Mouse (Mus musculus) heart, embryonic 13.5 days (tissue): ENCODE measurements around the gene Paxbp1. TPM values are rescaled to one million over a fixed set of nuclear protein-coding genes. Genes with fewer than 3 reads are reported as not detected.

Experiments
- ATAC-seq: fragments of 200-750 bp; cut with Nextera tagmentation; 2 replicates; pipeline ENCODE4 v1.8.0; 2017; ENCODE audit warnings: moderate TSS enrichment; ENCODE audit not compliant: insufficient number of reproducible peaks, low FRiP score, low TSS enrichment; ENCODE audit errors: extremely low read depth
- H3K27ac ChIP-seq: fragments of 300-500 bp; sonication (generic); replicated peaks from 2 replicates; pipeline ENCODE4 v1.5.1; 2015; ENCODE audit warnings: moderate library complexity, mild to moderate bottlenecking, inconsistent platforms
- H3K27me3 ChIP-seq: fragments of 300-500 bp; sonication (generic); replicated peaks from 2 replicates; pipeline ENCODE4 v1.6.1; 2015; ENCODE audit warnings: mild to moderate bottlenecking, inconsistent platforms
- H3K36me3 ChIP-seq: fragments of 300-500 bp; sonication (generic); 2 replicates; pipeline ENCODE4 v1.6.1; 2015; ENCODE audit warnings: mild to moderate bottlenecking, inconsistent platforms
- H3K4me1 ChIP-seq: fragments of 300-500 bp; sonication (generic); 2 replicates; pipeline ENCODE4 v1.6.1; 2015; ENCODE audit warnings: inconsistent platforms
- H3K4me2 ChIP-seq: fragments of 300-500 bp; sonication (generic); 2 replicates; pipeline ENCODE4 v1.6.1; 2015; ENCODE audit warnings: inconsistent platforms, mild to moderate bottlenecking, moderate library complexity
- H3K4me3 ChIP-seq: fragments of 300-500 bp; sonication (generic); 2 replicates; pipeline ENCODE4 v1.5.1; 2015; ENCODE audit warnings: moderate library complexity, mild to moderate bottlenecking, inconsistent platforms
- H3K9ac ChIP-seq: fragments of 300-500 bp; sonication (generic); 2 replicates; pipeline ENCODE4 v1.6.1; 2015; ENCODE audit warnings: inconsistent platforms, mild to moderate bottlenecking, moderate library complexity
- H3K9me3 ChIP-seq: fragments of 300-500 bp; sonication (generic); 2 replicates; pipeline ENCODE4 v1.6.1; 2016; ENCODE audit warnings: inconsistent platforms
- WGBS: fragments of 180-500 bp; shearing (Covaris S2); methylation state at CpG from one replicate; pipeline ENCODE4 v1.1.7; 2015; ENCODE audit warnings: mixed read lengths; 5-methylcytosine and 5-hydroxymethylcytosine counted together
- polyA plus RNA-seq: library from polyadenylated mRNA; unstranded; fragments of >200 nt; fragmentation: Nextera tagmentation; extraction: Ambion mirVana; gene quantifications from 2 replicates; pipeline ENCODE4 v1.2.1, GENCODE M21; 2015

The Paxbp1 gene
- polyA plus RNA-seq, 1 experiment from 2014 or later: 34.5 TPM

DNA sequence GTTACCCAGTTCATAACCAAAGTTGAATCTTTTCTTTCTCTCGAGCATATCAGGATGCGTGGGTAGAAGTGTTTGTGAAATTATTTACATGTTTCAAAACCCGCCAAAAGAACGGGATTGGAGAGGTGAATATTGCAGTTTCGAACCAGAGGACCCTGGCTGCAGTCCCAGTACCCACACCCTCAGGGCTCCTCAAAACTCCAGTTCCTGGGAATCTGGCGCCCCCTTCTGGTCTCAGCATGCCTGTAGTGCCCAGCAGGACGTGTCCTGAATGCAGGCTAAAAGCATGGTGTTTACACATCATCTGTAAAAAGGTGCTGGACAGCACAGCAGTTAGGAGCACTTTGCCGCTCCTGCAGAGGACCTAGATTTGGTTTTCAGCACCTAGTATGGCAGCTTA lies 1.2 kb upstream of the Paxbp1 start:
- H3K27me3 ChIP-seq: peaks cover 21% of the 10 kb centered on the region; the same call in 1 of the 2 replicates
- peaks cover 15% of the 10 kb centered on the region for H3K36me3 ChIP-seq
- peak overlapping the region; percentile 99; the same call in 1 of the 2 replicates for H3K4me3 ChIP-seq
- H3K27ac ChIP-seq: no peak overlapping the region
- peak overlapping the region; percentile 85 for H3K4me2 ChIP-seq
- H3K4me1 ChIP-seq: peaks cover 24% of the 10 kb centered on the region
- H3K9ac ChIP-seq: no peak overlapping the region
- ATAC-seq: no peak
- no peaks in the 10 kb centered on the region for H3K9me3 ChIP-seq
- WGBS: 53% methylated on average over 8 of the region's 8 CpGs

DNA sequence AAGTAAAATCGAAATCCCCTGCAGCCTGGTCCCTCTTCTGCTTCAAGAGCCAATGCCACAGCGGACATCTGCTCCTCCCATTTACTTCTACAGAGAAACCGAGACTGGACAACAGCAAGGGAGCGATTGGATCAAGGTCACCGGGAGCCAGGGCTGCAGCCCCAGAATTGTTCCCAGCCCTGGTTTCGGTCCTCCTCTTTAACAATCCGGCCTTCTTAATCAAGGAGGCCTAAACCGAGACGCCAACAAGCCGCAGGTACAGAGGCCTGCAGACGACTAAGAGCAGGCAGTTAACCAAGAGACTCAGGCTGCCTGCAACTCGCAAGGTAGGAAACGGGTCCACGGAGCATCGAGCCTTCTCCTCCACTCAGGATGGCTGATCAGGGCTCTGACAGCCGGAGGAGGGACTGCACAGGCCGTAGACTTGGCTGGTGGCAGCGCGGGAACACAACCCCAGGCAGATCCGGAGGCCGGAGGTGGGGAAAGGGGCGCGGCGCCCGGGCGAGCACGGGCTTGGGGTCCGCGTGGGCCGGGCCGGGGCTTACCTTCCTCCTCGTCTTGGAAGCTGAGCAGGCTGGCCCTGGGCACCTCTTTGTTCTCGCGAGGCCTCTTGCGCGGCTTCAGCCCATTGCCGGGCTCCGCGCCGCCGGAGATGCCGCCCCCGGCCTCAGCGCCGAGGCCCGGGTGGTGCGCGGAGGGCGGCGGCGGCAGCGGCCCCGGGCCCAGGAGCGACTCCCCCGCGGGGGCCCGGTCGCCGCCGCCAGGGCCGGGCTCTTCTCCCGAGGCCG lies 688 bp downstream of the Paxbp1 start:
- no peaks in the 10 kb centered on the region for H3K9me3 ChIP-seq
- under 1% methylated on average over 63 of the region's 63 CpGs for WGBS
- ATAC-seq: peak; percentile 71
- H3K4me1 ChIP-seq: peaks cover 24% of the 10 kb centered on the region
- peaks cover 9% of the 10 kb centered on the region; the same call in 1 of the 2 replicates for H3K27me3 ChIP-seq
- H3K36me3 ChIP-seq: peaks cover 31% of the 10 kb centered on the region
- peak overlapping the region; percentile 85 for H3K4me2 ChIP-seq
- peak overlapping the region; percentile 94 for H3K9ac ChIP-seq
- H3K4me3 ChIP-seq: peak overlapping the region; percentile 99
- H3K27ac ChIP-seq: peak overlapping the region; percentile 96

DNA sequence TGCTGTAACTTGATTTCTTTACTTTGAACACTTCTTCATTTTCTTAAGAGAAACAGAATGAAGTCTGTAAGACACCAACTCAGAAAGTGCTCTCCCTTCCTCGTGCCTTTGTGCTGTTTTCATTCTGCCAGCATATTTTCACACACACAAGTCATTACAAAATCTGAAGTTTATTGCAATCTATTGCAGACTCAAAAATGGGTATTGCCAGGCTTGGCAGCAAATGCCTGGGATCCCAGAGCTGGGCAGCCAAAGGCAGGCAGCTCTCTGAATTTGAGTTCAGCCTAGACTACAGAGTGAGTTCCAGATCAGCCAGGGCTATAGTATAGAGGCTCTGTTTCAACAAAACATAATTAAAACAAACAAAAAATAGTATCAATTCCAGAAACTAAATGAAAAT lies 1.7 kb downstream of the Paxbp1 start:
- no peak overlapping the region for H3K27ac ChIP-seq

DNA sequence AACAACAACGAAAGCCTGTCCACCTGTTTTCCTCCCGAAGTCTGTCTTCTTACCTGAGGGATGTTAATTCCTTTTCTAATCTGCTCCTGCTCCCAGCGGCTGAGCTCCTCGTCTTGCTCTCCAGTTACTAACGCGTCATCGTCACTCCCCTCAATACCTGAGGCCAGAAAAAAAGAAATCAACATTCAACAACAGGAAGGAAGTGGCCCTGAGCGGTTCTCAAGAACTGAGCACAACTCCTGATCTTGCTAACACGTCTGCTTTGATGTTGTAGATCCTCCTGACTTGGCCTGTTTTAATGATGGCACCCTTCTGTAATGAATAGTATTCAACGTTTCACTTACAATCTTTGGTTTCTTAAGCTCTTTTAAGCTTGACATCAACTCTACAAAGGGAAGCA lies 8.5 kb downstream of the Paxbp1 start:
- Histone ChIP-seq H3K9me3 (no peaks in the 10 kb centered on the region), H3K27ac (no peak overlapping the region), H3K4me3 (no peak overlapping the region), H3K27me3 (no peaks in the 10 kb centered on the region), H3K4me1 (peaks cover under 1% of the 10 kb centered on the region), H3K4me2 (no peak overlapping the region), H3K9ac (no peak overlapping the region), H3K36me3 (peaks cover 93% of the 10 kb centered on the region)
- no peak for ATAC-seq
- 86% methylated on average over 10 of the region's 10 CpGs for WGBS

More for the DNA sequence above, 1.7 kb downstream of the Paxbp1 start:
- peak overlapping the region; percentile 99 for H3K4me3 ChIP-seq
- peaks cover 41% of the 10 kb centered on the region for H3K36me3 ChIP-seq
- peaks cover 24% of the 10 kb centered on the region for H3K4me1 ChIP-seq
- ATAC-seq: no peak
- peak overlapping the region; percentile 94 for H3K9ac ChIP-seq
- peaks cover 6% of the 10 kb centered on the region; the same call in 1 of the 2 replicates for H3K27me3 ChIP-seq
- H3K9me3 ChIP-seq: no peaks in the 10 kb centered on the region
- peak overlapping the region; percentile 85 for H3K4me2 ChIP-seq
- 47% methylated on average over 1 of the region's 1 CpGs for WGBS

DNA sequence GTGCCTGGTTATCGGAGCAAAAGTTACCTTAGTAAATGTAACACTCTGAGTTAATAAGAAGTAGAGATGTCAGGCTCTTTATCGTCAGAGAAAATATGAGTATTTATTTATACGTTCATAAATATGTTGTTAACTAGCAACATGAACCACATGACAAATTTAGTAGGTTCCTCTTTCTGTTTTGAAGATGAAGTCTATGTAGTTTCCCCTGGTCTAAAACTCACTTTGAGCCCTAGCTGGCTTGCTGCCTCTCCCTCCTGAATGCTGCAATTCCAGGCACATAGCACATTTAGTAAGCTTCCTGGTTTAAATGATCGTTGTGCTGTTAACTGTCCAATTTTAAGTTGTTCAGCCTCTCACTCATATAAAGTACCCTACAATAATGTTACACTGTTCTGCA lies 13.6 kb downstream of the Paxbp1 start:
- Histone ChIP-seq H3K36me3 (peaks cover 93% of the 10 kb centered on the region), H3K27me3 (no peaks in the 10 kb centered on the region), H3K27ac (no peak overlapping the region), H3K4me2 (no peak overlapping the region), H3K9ac (no peak overlapping the region), H3K4me1 (no peaks in the 10 kb centered on the region), H3K9me3 (no peaks in the 10 kb centered on the region), H3K4me3 (no peak overlapping the region)
- 94% methylated on average over 4 of the region's 4 CpGs for WGBS
- ATAC-seq: no peak

DNA sequence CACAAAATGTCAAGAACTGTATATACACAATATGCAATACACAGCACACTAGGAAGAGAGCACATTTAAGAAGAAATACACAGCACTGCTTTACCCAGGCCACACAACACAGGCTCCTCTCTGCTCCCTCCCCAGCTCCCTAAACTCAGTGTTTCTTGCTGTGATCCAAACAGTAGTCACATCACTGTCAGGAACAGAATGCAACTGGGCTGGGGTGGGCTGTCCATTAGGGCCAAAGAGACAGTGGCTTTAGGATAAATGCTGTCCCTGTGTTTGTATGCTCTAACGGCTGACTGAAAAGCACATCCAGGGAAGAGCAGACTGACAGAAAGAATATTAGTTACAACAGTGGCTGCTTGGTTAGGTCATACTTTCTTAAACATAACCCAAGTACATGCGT lies 14.4 kb downstream of the Paxbp1 start:
- H3K9me3 ChIP-seq: no peaks in the 10 kb centered on the region
- peaks cover 95% of the 10 kb centered on the region for H3K36me3 ChIP-seq
- no peak overlapping the region for H3K27ac ChIP-seq
- no peak overlapping the region for H3K9ac ChIP-seq
- H3K4me2 ChIP-seq: no peak overlapping the region
- no peak for ATAC-seq
- no peaks in the 10 kb centered on the region for H3K4me1 ChIP-seq
- H3K4me3 ChIP-seq: no peak overlapping the region
- 90% methylated on average over 2 of the region's 2 CpGs for WGBS
- H3K27me3 ChIP-seq: no peaks in the 10 kb centered on the region

DNA sequence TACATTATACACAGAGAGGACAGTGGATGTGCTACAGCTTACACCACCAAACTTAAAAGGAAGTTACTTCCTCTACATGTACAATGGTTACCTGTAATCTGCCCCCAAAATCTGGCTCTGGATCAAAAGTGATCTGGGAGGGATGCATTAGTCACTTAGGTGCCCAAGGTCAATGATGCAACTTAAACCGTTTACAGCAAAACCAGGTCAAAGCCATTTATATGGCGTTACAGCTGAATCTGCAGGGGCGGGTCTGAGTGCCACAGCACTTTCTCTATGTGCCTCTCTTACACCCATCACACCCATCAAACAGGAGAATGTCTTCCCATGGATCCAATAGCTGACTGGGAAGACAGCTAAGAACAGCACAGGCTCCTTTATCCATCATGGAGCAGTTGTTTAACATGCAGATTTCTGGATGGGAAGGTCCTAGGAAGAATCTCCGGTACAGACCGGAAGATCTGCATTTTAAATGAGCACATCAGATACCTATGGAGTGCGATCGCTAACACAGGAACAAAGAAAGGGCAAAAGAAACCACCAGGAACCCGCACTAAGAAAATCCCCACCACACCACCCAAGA lies 15.1 kb downstream of the Paxbp1 start:
- Histone ChIP-seq H3K27ac (no peak overlapping the region), H3K4me3 (no peak overlapping the region), H3K4me1 (no peaks in the 10 kb centered on the region), H3K9ac (no peak overlapping the region), H3K4me2 (no peak overlapping the region), H3K36me3 (peaks cover 95% of the 10 kb centered on the region), H3K9me3 (no peaks in the 10 kb centered on the region), H3K27me3 (no peaks in the 10 kb centered on the region)
- WGBS: 91% methylated on average over 8 of the region's 8 CpGs
- no peak for ATAC-seq

DNA sequence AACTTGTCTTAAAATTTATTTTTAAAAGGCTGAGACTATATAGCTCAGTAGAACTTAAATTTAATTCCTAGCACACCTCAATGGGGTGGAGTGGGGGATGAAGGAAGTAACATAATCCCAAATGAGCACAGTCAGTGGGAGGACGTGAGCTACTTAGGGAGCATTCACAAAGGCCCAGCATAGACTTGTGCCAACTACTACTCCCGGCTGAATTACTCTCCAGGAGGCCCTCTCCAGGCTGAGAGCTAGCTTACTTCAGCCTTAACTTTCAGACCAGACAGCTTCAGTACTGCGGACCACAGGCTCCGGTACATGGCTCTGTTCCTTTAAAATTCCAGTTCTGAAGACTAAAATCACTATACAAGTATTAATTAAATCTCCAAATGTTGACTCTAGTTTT lies 18.1 kb downstream of the Paxbp1 start:
- Histone ChIP-seq H3K4me2 (no peak overlapping the region), H3K27me3 (no peaks in the 10 kb centered on the region), H3K9ac (no peak overlapping the region), H3K9me3 (peaks cover 4% of the 10 kb centered on the region; the same call in 1 of the 2 replicates), H3K4me1 (no peaks in the 10 kb centered on the region), H3K27ac (no peak overlapping the region), H3K36me3 (peaks cover 93% of the 10 kb centered on the region), H3K4me3 (no peak overlapping the region)
- whole genome bisulfite sequencing: 86% methylated on average over 4 of the region's 4 CpGs
- ATAC-seq: no peak

DNA sequence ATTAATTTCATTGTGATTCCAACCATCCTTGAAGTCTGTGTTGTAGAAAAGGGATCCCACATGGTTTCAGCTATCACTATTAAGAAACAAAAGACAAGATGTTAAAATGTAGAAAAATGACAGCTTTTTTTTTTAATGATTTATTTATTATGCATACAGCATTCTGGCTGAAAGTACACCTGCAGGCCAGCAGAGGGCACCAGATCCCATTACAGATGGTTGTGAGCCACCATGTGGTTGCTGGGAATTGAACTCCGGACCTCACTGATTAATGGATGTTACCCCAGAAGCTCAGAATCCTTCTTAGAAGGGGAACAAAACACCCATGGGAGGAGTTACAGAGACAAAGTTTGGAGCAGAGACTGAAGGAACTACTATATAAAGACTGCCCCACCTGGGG lies 21.0 kb downstream of the Paxbp1 start:
- Histone ChIP-seq H3K27ac (no peak overlapping the region), H3K4me2 (no peak overlapping the region), H3K27me3 (no peaks in the 10 kb centered on the region), H3K36me3 (peaks cover 97% of the 10 kb centered on the region), H3K9me3 (peaks cover 4% of the 10 kb centered on the region; the same call in 1 of the 2 replicates), H3K4me3 (no peak overlapping the region), H3K9ac (no peak overlapping the region), H3K4me1 (no peaks in the 10 kb centered on the region)
- 70% methylated on average over 1 of the region's 1 CpGs for WGBS
- no peak for ATAC-seq

DNA sequence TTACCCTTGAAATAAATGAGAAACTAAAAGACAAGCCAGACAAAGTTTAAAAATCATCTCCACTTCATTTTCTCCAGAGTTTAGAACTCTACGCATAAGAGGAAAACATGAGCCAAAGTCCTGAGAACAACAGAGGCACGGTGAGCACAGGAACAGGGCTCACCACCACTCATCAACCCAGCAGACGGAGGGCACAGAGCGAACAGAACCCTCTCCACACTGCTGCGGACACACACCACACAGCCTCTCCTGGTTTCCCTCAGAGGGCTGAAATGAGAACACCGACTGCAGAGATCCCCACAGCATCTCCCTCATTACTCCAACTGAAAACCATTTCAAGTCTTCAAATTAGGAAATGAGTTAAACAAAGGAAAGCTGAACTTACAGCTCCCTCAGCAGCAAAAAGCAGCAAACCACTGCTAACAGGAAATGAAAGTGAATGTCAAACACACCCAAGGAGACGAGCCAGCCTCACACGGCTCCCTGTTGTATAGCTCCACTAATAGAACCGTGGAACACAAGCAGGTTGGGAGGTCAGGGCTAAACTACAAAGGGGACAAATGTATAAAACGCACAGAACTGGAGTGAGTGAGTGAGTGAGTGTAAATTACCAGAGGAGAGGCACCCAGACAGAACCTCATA lies 23.4 kb downstream of the Paxbp1 start:
- no peaks in the 10 kb centered on the region for H3K4me1 ChIP-seq
- H3K4me3 ChIP-seq: no peak overlapping the region
- H3K9ac ChIP-seq: no peak overlapping the region
- H3K4me2 ChIP-seq: no peak overlapping the region
- peaks cover 93% of the 10 kb centered on the region for H3K36me3 ChIP-seq
- ATAC-seq: no peak
- 88% methylated on average over 10 of the region's 10 CpGs for WGBS
- no peak overlapping the region for H3K27ac ChIP-seq
- peaks cover 4% of the 10 kb centered on the region; the same call in 1 of the 2 replicates for H3K9me3 ChIP-seq
- no peaks in the 10 kb centered on the region for H3K27me3 ChIP-seq

DNA sequence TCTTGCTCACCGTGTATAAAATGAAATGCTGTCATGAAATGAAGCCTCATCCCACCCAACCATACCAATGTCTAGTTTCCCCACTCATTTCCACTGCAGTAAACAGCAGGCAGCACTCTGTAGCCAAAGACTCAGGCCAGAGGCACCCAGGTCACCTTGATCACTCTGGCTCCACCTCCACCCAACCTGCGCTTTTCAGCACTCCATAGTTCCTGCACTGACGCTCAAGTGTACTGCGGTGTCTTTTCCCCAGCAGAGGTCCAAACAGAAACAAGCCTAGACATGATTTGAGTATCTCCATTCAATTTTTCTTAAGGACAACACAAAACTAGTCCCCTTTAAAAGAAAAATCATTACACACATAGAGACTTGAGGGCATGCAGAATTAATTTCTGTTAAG lies 24.9 kb downstream of the Paxbp1 start:
- WGBS: 85% methylated on average over 4 of the region's 4 CpGs
- Histone ChIP-seq H3K4me2 (no peak overlapping the region), H3K9me3 (peaks cover 4% of the 10 kb centered on the region; the same call in 1 of the 2 replicates), H3K4me3 (no peak overlapping the region), H3K27me3 (no peaks in the 10 kb centered on the region), H3K27ac (no peak overlapping the region), H3K36me3 (peaks cover 91% of the 10 kb centered on the region), H3K9ac (no peak overlapping the region), H3K4me1 (no peaks in the 10 kb centered on the region)
- ATAC-seq: no peak
